Mouse (Mus musculus) megakaryocyte, embryonic 14.5 days (primary cell): ENCODE data around the gene Sfxn4.

Experiments
- FLI1 ChIP-seq: IDR thresholded peaks from 2 replicates; pipeline ENCODE4 v1.6.1; 2012; ENCODE audit warnings: low read length, inconsistent platforms, mixed read lengths
- GATA1 ChIP-seq: IDR thresholded peaks from 3 replicates; pipeline ENCODE4 v1.6.1; 2012; ENCODE audit warnings: mixed read lengths, low read length, inconsistent platforms, borderline replicate concordance

DNA sequence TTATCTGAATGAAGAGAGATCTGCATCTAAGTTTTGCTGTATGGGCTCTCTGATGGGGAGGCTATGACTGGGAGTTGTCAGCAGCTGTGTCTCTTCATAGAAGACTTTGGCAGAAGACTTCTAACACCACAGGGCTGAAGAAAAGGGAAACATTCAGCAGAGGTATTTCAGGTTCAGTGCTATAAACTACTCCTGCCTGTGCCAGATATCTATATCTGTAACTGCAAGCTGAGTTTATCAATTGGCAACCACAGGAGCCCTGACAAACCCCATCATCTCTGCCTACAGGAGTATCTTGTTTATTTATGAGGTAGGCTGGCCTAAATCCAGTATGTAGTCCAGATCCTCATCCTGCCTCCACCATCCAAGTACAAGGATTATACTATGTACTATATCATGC, 18.0 kb downstream of the Sfxn4 start:
- TF ChIP-seq GATA1 = no peak
- TF ChIP-seq FLI1 = no peak
